Mouse (Mus musculus): Measurements from ENCODE around the gene Zfp663.

DNA sequence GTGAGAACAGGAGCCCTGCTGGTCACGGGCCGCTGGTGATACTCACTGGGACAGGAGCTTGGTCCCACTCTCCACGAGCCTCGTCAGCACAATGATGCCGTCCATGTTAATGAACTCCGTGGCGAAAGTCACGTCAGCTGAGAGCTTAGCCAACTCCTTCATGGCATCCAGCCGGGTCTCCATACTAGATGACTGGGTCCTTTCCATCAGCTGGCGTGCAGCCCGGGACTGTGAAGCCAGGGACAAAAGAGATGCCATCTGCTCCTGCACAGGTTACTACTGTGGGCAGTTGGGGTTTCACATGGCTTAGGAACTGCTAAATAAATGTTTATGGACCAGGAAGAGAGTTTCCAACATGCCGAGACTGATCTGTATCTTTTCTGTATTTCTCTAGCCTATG, 57.0 kb downstream of the Zfp663 start:
- TF ChIP-seq GABPA (IDR thresholded peaks at IDR 0.05; ENCODE audit: low read depth, low read length), result no peak
- no peak for TF ChIP-seq CTCF (IDR thresholded peaks at IDR 0.05 in 2 of 3, conservative IDR thresholded peaks at IDR 0.05 in 1 of 3; ENCODE audit: control insufficient read depth in 1 of 3, insufficient read depth in 1 of 3, low read depth in 2 of 3, low read length in 3 of 3, poor library complexity in 1 of 3, severe bottlenecking in 1 of 3)
- TF ChIP-seq POLR2A (IDR thresholded peaks at IDR 0.05; ENCODE audit: control insufficient read depth in 1 of 2, insufficient read depth in 1 of 2, low read depth in 1 of 2, low read length in 2 of 2, poor library complexity in 1 of 2), result no peak
- TF ChIP-seq ZMIZ1 (IDR thresholded peaks at IDR 0.05; ENCODE audit: low read depth, low read length), result no peak
- no peak for TF ChIP-seq E2F4 (IDR thresholded peaks at IDR 0.05; ENCODE audit: borderline replicate concordance, low read depth, low read length)

All from MEL (cell line).